Mouse (Mus musculus): Measurements from ENCODE around the gene Trak2.
"Not testable (repeated sequence)": the region's sequence is repeated elsewhere in the genome, so short reads cannot be mapped to it uniquely, and the experiment has no call there.

Gene Trak2

DNA sequence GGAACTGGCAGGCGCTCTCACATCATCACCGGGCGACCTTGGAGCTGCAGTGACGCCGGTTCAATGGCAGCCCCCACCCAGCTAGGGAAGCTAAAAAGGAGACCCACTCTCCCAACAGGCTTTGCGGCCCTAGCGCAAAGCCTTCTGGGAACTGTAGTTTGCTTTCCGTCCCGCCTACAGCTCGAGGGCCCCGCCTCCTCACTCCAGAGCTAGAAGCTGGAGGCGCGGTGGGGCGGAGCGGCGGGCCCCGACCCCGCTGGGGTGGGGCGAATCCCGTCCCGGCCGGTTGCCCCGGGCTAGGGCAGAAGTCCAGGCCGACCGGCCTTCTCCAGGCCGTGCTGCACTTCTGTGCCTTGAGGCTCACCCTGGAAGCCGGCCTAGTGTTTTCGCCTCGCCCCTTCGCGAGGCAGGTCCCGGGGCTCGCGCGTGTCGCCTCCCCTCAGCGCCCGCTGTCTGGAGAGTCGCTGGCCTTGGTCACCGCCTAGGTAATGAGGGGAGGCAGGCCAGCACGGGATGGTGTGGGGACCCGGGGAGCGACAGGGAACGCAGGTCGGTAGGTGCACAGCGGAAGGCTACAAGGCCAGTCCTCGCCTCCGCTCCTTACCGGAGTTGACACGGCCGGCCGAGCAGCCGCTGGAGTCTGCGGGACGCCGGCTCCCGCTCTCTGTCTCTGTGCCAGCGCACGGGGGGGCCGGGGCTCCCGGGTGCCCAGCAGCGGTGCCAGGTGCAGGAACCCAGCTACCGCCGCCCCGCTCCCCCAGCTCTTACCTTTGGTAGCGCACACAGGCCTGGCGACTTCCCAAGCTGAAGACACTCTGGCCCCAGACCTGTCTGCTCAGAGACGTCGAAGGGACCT lies at the start of gene Trak2, which contains the start of gene Stradb:
Trak2 (minus strand) TSS at position 65 of the 856 bp plus-strand sequence.
Stradb (plus strand) TSS at position 157 of the 856 bp plus-strand sequence.
- peak; percentile 98 for DNase-seq (ENCODE audit: low read depth, low spot score)

GRCm38 (mm10) chr1:59021556-59021955 lies 48.3 kb upstream of the Trak2 start:
- no peak for DNase-seq (ENCODE audit: low read depth, low spot score)

DNA sequence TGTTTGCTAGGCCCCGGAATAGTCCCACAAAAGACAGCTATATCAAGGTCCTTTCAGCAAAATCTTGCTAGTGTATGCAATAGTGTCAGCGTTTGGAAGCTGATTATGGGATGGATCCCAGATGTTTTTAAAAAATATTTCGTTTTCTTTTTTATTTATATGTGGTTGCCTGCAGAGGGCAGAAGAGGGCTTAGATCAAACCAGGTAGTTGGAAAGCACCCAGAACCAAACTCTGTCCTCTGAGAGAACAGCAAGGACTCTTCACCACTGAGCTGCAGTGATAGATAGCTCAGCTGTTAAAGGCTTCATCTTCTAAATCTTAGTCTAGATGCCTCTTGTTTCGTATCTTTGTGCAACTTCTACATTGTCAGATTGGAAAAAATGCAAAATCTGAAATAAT lies 36.0 kb upstream of the Trak2 start:
- peak; percentile 41 for DNase-seq (ENCODE audit: low read depth, low spot score)

DNA sequence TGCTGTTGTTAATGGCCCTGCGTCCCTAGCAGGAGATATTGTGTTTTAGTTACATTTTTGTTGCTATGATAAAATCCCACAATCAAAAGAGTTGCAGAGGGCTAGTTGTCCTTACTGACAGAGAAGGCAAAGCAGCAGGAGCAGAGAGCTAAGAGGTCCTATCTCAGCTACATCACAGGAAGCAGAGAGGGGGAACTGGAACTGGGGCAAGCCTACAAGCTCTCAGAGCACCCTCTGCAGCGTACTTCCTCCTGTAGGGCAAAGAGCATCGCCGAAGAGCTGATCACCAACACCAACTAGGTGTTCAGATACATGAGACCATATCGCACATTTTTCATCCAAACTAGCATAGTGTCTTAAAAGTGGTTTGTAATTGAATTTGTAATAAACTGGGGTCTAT lies 22.1 kb upstream of the Trak2 start:
- DNase-seq (ENCODE audit: low read depth, low spot score), result no peak

DNA sequence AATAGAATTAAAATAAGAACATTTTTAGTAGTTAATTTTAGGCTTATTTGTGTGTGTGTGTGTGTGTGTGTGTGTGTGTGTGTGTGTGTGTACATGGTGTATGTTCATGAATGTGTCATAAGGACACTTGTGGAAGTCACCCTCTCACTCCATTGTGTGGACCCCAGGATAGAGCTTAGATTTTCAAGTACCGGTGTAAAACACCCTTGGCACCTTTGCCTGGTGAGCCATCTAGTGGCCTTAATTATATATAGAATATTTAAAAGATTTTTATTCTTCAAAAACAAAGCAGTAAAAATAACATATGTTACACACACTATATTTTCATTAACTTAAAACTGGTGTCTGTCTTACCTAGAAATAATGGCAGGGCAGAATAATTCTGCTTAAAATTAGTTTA lies 20.5 kb upstream of the Trak2 start:
- DNase-seq (ENCODE audit: low read depth, low spot score), result peak; percentile 24

DNA sequence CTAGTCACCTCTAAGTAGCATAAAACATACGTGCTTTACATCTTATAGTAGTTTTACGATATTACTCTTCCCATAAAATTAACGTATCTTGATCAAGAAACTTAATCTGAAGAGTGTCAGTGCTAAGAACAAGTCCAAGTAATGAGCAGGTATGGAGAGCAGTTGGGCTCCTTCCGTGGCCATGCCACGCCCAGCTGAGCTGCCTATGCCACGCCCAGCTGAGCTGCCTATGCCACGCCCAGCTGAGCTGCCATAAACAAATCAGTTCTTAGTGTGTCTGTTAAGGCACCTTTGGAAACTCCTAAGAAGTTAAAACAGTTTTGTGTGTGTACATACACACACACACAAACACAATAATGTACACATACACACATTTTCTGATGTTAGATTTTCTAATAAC lies 19.9 kb upstream of the Trak2 start:
- DNase-seq (ENCODE audit: low read depth, low spot score), result no peak

GRCm38 (mm10) chr1:58984586-58984985 lies 11.4 kb upstream of the Trak2 start:
- no peak for DNase-seq (ENCODE audit: low read depth, low spot score)

- no peak for DNase-seq (ENCODE audit: low read depth, low spot score)
Measured at GRCm38 (mm10) chr1:58982276-58982675, 9.0 kb upstream of the Trak2 start.

- DNase-seq (ENCODE audit: low read depth, low spot score), result no peak
Measured at GRCm38 (mm10) chr1:58972851-58973365, 322 bp downstream of the Trak2 start.

GRCm38 (mm10) chr1:58971097-58971496 lies 2.1 kb downstream of the Trak2 start:
- no peak for DNase-seq (ENCODE audit: low read depth, low spot score)

- no peak for DNase-seq (ENCODE audit: low read depth, low spot score)
Measured at GRCm38 (mm10) chr1:58970054-58970453, 3.2 kb downstream of the Trak2 start.

GRCm38 (mm10) chr1:58967534-58967933 lies 5.7 kb downstream of the Trak2 start:
- DNase-seq (ENCODE audit: low read depth, low spot score), result no peak

DNA sequence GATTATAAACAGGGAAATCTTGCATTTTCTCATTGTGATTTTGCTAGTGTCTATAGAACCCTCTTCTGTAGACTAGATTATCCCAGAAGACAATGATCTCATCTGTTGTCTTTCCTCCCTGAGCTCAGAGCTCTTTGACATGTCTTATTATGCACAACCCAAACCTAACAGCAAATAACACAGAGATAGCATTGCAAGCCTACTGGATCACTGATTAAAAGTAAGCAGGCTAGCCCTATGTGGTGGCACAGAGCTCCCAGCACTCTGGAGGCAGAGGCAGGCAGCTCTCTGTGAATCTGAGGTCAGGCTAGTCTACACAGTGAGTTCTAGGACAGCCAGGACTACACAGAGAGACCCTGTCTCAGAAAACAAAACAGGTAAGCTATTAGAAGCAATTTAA lies 10.4 kb downstream of the Trak2 start:
- DNase-seq (ENCODE audit: low read depth, low spot score), result no peak

GRCm38 (mm10) chr1:58962418-58962817 lies 10.8 kb downstream of the Trak2 start:
- no peak for DNase-seq (ENCODE audit: low read depth, low spot score)

- DNase-seq (ENCODE audit: low read depth, low spot score), result peak; percentile 64
Measured at GRCm38 (mm10) chr1:58961152-58961893, 11.9 kb downstream of the Trak2 start.

GRCm38 (mm10) chr1:58959682-58960081 lies 13.5 kb downstream of the Trak2 start:
- DNase-seq (ENCODE audit: low read depth, low spot score), result no peak

DNA sequence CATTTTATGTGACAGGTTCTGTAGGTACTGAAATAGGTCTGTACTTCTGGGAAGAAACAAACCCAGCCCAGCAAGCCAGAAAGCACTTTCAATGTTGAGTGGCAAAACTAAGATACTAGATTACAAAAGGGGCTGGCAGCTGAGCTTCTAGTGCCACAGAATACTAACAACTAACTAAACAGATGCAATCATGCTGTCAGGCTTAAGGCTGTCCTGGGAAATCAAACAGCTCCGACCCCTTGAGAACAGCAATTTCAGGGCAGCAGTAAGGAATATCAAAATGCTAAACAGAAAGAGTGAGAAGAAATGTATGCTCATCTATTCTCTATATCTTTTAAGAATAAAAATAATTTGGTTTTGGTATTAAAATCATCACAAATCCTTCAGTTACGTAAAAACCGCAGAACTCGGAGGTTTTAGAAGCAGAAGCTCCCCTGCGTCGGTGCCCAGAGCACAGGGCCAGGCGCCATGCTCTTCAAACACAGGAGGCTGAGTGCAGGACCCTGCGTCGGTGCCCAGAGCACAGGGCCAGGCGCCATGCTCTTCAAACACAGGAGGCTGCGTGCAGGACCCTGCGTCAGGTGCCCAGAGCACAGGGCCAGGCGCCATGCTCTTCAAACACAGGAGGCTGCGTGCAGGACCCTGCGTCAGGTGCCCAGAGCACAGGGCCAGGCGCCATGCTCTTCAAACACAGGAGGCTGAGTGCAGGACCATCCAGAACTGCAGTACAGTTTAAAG lies 14.3 kb downstream of the Trak2 start:
- not testable (repeated sequence) for DNase-seq (ENCODE audit: low read depth, low spot score)

DNA sequence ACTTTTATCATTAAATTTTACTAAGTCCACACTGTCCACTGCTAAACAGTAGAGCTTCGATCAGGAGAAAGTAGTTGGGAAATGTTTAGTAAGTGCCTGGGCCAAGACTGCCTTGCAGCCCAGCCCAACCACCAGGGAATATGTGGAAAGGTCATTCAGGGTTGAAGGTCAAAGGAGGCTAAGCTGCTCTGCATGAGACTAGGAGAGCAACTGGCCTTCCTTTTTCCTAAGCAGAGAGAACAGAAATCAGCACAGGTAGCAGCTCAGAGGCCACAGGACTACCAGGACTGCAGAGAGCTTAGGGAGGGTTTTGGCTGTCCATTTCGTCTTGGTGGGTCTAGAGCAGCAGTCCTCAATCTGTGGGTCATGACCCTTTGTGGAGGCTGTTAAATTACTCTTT lies 15.3 kb downstream of the Trak2 start:
- peak; percentile 94 for DNase-seq (ENCODE audit: low read depth, low spot score)

DNA sequence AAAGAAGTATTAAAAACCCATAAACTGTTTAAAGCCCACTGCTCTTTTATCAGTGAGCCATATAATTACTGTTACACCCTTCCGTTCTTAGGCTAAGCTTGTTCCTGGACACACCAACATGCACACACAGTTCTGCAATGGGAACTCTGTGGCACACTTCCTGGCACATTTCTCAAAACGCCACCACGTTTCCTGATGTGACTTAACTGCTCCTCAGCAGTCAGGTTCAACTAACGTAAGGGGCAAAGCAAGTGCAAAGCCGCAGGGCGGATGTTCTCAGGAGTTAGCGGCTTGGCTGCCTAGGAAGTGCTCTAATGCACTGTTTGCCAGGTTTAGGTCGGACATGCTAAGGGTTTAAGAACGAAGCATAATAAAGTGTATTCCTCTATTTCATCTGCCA lies 17.0 kb downstream of the Trak2 start:
- DNase-seq (ENCODE audit: low read depth, low spot score), result no peak

DNA sequence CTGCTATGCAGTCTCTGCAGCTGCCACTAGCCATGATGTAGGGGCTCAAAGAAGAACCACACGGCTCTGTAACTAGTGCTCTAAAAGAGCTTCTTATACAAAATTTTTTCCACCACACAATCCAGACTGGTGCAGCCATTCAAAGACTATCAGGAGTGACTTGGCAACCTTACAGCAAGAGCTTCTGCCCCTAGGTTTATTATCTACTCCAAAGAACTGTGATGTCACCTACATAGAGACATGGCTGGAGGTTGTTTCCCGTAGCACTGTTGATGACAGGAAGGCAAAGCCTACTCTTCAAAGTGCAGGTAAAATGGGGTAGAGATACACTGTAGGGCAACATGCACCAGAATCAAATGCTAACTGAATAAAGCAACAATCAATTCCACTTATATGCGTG lies 17.5 kb downstream of the Trak2 start:
- DNase-seq (ENCODE audit: low read depth, low spot score), result no peak

- DNase-seq (ENCODE audit: low read depth, low spot score), result no peak
Measured at GRCm38 (mm10) chr1:58954578-58955410, 18.4 kb downstream of the Trak2 start.

All from ES-CJ7 (cell line).